Mouse (Mus musculus) thymus, adult 2 months (tissue): ENCODE results near the gene Dchs2. TPM values are rescaled to one million over a fixed set of nuclear protein-coding genes. Genes with fewer than 3 reads are reported as not detected.

Experiments
- DNase-seq: peaks from one replicate; pipeline ENCODE4 v3.0.0; 2021
- H3K27ac ChIP-seq: fragments of 200-500 bp; 2 replicates; pipeline ENCODE4 v1.5.1; 2012; ENCODE audit warnings: low read length, control low read depth; ENCODE audit not compliant: control insufficient read depth, insufficient read depth
- H3K27me3 ChIP-seq: fragments of 200-500 bp; 2 replicates; pipeline ENCODE4 v1.6.1; 2012; ENCODE audit warnings: mild to moderate bottlenecking, low read length, moderate library complexity, mixed read lengths; ENCODE audit not compliant: control insufficient read depth, insufficient read depth
- H3K36me3 ChIP-seq: fragments of 200-500 bp; 2 replicates; pipeline ENCODE4 v1.6.1; 2012; ENCODE audit warnings: mild to moderate bottlenecking, low read length, moderate library complexity; ENCODE audit not compliant: control insufficient read depth, insufficient read depth
- H3K4me1 ChIP-seq: fragments of 200-500 bp; replicated peaks from 2 replicates; pipeline ENCODE4 v1.6.1; 2012; ENCODE audit warnings: low read length; ENCODE audit not compliant: control insufficient read depth, insufficient read depth
- H3K4me3 ChIP-seq: fragments of 200-500 bp; 2 replicates; pipeline ENCODE4 v1.5.1; 2012; ENCODE audit warnings: mild to moderate bottlenecking, low read length, control low read depth, moderate library complexity; ENCODE audit not compliant: control insufficient read depth, insufficient read depth
- CTCF ChIP-seq: fragments of 200-500 bp; IDR thresholded peaks from 2 replicates; pipeline ENCODE4 v1.5.1; 2012; ENCODE audit warnings: mild to moderate bottlenecking, control low read depth, low read length, moderate library complexity, borderline replicate concordance; ENCODE audit not compliant: control insufficient read depth, poor library complexity, insufficient read depth; ENCODE audit errors: extremely low read depth
- POLR2A ChIP-seq: fragments of 200-500 bp; IDR thresholded peaks from 2 replicates; pipeline ENCODE4 v1.6.1; 2012; ENCODE audit warnings: mild to moderate bottlenecking, low read length, control low read depth, moderate library complexity; ENCODE audit not compliant: control insufficient read depth, poor library complexity, insufficient read depth; ENCODE audit errors: extremely low read depth
- WGBS: fragments of 180-500 bp; shearing (Covaris S2); methylation state at CpG from one replicate; pipeline ENCODE4 v1.1.7; 2018; 5-methylcytosine and 5-hydroxymethylcytosine counted together
- polyA plus RNA-seq: library from polyadenylated mRNA; depleted of rRNA; stranded (reverse); fragments of >200 nt; gene quantifications from 2 replicates; pipeline ENCODE4 v1.2.3, GENCODE M21; 2012

The Dchs2 gene
- polyA plus RNA-seq, 1 experiment = 0.31 TPM

DNA sequence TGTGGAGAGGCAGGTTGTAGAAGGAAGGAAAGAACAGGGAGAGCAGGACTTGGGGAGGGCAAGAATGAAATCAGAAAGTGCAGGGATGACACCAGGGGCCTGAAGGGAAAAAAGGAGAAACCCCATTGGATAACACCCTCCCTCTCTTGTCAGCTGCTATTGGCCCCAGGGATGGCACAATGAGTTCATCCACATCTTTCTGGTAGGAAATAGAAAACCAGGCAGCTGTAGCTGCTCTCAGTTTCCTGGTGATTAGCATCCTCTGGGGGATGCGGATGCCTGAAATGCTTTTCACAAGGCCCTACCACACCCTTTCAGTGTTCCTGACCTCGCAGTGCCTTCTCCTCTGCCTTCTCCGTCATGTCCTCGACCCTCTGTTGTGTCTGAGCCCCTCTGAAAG is 82.5 kb downstream of the Dchs2 start:
- TF ChIP-seq CTCF = no peak
- TF ChIP-seq POLR2A = no peak
- WGBS = 81% methylated on average over 4 of the region's 4 CpGs
- Histone ChIP-seq H3K4me1 (no peaks in the 10 kb centered on the region), H3K27ac (no peak overlapping the region), H3K4me3 (no peak overlapping the region), H3K27me3 (no peaks in the 10 kb centered on the region), H3K36me3 (no peaks in the 10 kb centered on the region)
- no peak for DNase-seq

DNA sequence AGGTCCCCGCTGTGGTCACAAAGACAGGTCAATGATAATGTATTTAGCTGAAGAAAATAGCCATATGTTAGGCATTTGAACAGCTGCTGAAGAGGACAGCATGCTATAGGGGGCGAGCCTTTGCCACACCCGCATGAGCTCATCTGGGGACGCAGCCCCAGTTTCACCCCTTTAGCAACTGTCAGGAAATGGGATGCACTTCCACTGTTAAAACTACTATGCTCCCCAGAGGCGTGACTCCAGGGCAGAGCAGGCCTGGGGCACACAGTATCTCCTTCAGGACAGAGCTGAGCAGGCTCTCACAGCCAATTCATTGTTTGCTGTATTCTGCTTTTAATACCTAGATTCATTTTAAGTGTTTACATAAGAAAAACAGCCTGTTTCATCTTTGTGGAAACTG is 84.2 kb downstream of the Dchs2 start:
- no peak for TF ChIP-seq POLR2A
- no peaks in the 10 kb centered on the region for H3K36me3 ChIP-seq
- no peak overlapping the region for H3K27ac ChIP-seq
- DNase-seq = no peak
- 89% methylated on average over 5 of the region's 5 CpGs for WGBS
- H3K4me1 ChIP-seq = no peaks in the 10 kb centered on the region
- H3K4me3 ChIP-seq = no peak overlapping the region
- H3K27me3 ChIP-seq = no peaks in the 10 kb centered on the region

DNA sequence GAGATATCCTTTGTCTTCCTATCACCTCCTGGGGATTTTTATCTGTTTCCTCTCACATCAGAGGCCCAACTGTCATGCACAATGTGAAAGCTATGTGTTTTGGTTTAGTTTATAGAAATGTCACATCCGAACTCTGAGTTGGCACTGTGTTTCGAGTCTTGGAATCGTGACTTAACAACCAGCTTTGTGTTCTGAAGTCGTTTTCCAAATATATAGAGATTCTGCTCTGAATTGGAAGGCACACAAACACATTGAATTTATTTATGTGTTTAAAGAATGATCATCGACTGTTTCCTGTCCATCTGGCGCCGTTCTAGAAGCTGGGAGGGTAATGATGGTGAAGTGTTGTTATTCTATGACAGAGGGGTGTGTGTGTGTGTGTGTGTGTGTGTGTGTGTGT is 84.8 kb downstream of the Dchs2 start:
- no peaks in the 10 kb centered on the region for H3K36me3 ChIP-seq
- no peaks in the 10 kb centered on the region for H3K4me1 ChIP-seq
- no peak overlapping the region for H3K27ac ChIP-seq
- TF ChIP-seq POLR2A (no peak), CTCF (no peak)
- no peaks in the 10 kb centered on the region for H3K27me3 ChIP-seq
- H3K4me3 ChIP-seq = no peak overlapping the region
- no peak for DNase-seq
- WGBS = 74% methylated on average over 7 of the region's 7 CpGs

DNA sequence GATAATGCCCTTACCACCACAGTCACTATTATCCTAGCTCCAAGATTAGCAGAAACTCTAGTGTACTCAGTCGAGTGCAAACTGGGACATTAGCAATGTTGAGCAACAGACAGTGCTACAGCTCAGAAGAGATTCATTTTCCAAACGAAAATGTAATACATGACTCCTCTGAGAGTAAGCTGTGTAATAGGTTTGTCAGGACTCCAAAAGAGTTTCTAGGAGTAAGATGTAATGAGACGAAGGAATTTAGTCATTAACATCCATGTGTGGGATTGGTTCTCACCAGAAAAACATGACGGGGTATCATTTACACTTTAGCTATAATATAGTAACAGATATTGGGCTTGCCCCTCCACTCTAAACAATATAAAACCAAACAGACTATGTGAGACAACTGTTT is 90.3 kb downstream of the Dchs2 start:
- Histone ChIP-seq H3K36me3 (no peaks in the 10 kb centered on the region), H3K4me3 (no peak overlapping the region), H3K27me3 (no peaks in the 10 kb centered on the region), H3K27ac (no peak overlapping the region), H3K4me1 (no peaks in the 10 kb centered on the region)
- TF ChIP-seq POLR2A = no peak
- no peak for TF ChIP-seq CTCF
- no peak for DNase-seq
- WGBS = 86% methylated on average over 4 of the region's 4 CpGs

DNA sequence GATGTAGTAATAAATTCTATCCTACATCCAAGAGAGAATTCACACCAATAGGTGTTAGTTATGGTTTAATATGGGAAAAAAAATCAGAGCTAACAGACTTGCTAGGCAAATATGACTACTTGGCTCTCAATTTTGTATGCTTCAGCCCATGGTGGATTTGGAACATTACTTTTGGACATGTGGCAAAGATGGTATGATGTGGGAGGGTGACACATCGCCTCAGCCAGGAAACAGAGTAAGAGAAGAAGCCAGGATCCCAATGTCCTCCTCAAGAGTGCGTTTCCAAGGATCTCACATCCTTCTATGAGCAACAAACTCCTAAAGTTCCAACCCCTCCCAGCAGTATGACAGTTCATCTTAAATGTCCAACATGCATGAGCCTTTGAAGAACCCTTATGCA is 92.4 kb downstream of the Dchs2 start:
- H3K27ac ChIP-seq = no peak overlapping the region
- no peaks in the 10 kb centered on the region for H3K4me1 ChIP-seq
- WGBS = 93% methylated on average over 2 of the region's 2 CpGs
- no peak for DNase-seq
- no peak overlapping the region for H3K4me3 ChIP-seq
- no peaks in the 10 kb centered on the region for H3K36me3 ChIP-seq
- TF ChIP-seq POLR2A = no peak
- no peak for TF ChIP-seq CTCF
- H3K27me3 ChIP-seq = no peaks in the 10 kb centered on the region

DNA sequence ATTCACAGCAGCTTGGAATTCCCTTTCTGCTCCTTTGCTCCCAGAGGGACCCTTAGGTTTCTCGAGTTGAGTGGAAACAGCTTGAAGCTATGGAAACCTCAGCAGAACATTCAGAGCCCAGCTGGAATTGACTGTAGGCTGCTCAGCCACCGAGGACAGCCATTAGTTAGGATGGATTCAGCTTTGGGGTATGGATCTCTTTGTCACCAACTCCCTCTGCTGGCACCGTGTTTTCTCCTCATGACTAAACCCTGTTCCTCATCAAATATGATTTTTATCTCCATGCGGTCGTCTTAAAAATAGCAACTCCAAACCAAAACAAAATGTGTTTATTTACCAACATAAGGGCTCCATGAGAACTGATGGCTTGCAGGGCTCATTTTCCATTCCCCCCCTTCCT is 94.4 kb downstream of the Dchs2 start:
- H3K27me3 ChIP-seq = no peaks in the 10 kb centered on the region
- no peaks in the 10 kb centered on the region for H3K36me3 ChIP-seq
- H3K4me1 ChIP-seq = no peaks in the 10 kb centered on the region
- DNase-seq = no peak
- H3K27ac ChIP-seq = no peak overlapping the region
- H3K4me3 ChIP-seq = no peak overlapping the region
- WGBS = 59% methylated on average over 5 of the region's 5 CpGs
- TF ChIP-seq POLR2A (no peak), CTCF (no peak)

DNA sequence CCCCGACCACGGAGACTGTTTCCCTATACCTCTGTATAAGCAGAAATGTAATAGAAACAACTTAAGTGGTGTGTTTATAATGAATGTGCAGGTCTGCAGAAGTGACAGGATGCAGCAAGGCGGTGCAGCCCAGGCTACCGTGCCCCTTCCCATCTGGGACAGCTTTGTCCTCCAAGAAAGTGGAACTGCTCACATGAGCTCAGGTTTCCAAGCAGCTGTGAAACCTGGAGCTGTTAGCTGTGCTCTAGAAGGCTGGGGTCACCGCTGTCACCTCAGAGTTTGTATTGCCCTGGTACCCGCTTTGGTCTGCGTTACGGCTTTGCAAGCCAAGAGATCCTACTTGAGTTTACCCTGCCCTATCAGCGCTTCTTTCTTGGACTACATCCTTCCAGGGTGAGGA is 100.6 kb downstream of the Dchs2 start:
- H3K27ac ChIP-seq = no peak overlapping the region
- 85% methylated on average over 9 of the region's 9 CpGs for WGBS
- no peak overlapping the region for H3K4me3 ChIP-seq
- H3K36me3 ChIP-seq = no peaks in the 10 kb centered on the region
- DNase-seq = no peak
- H3K4me1 ChIP-seq = no peaks in the 10 kb centered on the region
- H3K27me3 ChIP-seq = no peaks in the 10 kb centered on the region
- TF ChIP-seq CTCF (no peak), POLR2A (no peak)

DNA sequence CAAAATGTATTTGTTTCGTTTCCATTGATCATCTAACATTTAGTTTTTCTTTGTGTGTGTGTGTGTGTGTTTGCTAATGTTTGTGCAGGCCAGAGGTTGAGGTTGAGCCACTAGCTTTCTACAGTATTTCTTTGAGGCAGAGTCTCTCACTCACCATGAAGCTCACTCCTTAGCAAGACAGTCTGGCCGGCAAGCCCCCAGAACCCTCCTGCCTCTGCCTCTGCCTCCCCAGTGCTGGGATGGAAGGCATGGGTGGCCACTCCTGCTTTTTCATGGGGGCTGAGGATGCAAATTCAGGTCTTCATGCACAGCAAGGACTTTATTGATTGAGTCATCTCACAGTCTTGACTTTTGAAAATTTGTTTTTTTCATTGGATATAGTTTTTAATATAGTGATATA is 102.6 kb downstream of the Dchs2 start:
- no peak overlapping the region for H3K27ac ChIP-seq
- WGBS = 95% methylated on average over 2 of the region's 2 CpGs
- no peak overlapping the region for H3K4me3 ChIP-seq
- DNase-seq = no peak
- H3K36me3 ChIP-seq = no peaks in the 10 kb centered on the region
- H3K27me3 ChIP-seq = no peaks in the 10 kb centered on the region
- no peaks in the 10 kb centered on the region for H3K4me1 ChIP-seq
- TF ChIP-seq POLR2A (no peak), CTCF (no peak)
